Mouse (Mus musculus): Measurements from ENCODE around the gene Tent2.

DNA sequence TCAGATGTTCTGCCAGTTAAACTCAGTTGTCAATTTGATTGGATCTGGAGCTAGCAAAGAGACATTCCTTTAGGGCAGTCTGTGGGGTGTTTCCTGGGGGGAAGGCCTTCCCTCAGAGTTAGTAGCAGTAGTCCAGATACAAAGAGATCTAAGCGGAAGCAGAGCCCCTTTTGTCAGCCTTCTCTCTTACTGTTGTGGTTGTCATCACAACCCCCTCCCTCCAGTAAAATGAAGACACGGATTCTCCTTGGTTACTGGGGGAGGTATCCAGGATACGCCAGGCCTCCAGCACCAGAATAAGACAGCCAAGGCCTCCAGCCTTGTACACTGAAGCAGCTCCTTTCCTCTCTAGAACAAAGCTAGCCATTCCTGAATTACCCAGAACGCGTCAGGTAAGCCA lies 63.2 kb downstream of the Tent2 start:
- TF ChIP-seq CTCF (IDR thresholded peaks at IDR 0.05; ENCODE audit: extremely low read depth, insufficient read length, insufficient replicate concordance, low read depth, low read length) (no peak), POLR2A (IDR thresholded peaks at IDR 0.05; ENCODE audit: low read depth, low read length) (no peak)
